32 mouse cellular contexts compared by ENCODE assay signal in genomic region chr15:31550381-31550780, GRCm38 (mm10). TPM values are rescaled to one million over a fixed set of nuclear protein-coding genes. Genes with fewer than 3 reads are reported as not detected.
"Had no signal": no experiment of that assay in that cellular context is flagged by ENCODE, and none has a peak within 500 bp of the region (broad histone marks: within the 10 kb centered on the region; RNA-seq: fewer than 3 reads in every experiment).

No protein-coding gene starts in this region.

- H3K4me2 ChIP-seq: limb, embryonic 12.5 days; limb, embryonic 13.5 days; limb, embryonic 15.5 days; liver, embryonic 12.5 days; liver, embryonic 13.5 days; liver, embryonic 15.5 days; lung, embryonic 14.5 days; lung, embryonic 15.5 days; midbrain, embryonic 12.5 days; midbrain, embryonic 13.5 days; midbrain, embryonic 15.5 days had no signal

- H3K4me1 ChIP-seq: limb, embryonic 13.5 days; limb, embryonic 15.5 days; lung, embryonic 15.5 days; midbrain, embryonic 10.5 days; midbrain, embryonic 12.5 days; midbrain, embryonic 13.5 days; midbrain, embryonic 15.5 days had no signal

- ATAC-seq: liver, embryonic 12.5 days; liver, postnatal 0 days; lung, postnatal 0 days; midbrain, embryonic 13.5 days; midbrain, embryonic 15.5 days; midbrain, embryonic 16.5 days had no signal

- H3K36me3 ChIP-seq: limb, embryonic 10.5 days; limb, embryonic 12.5 days; limb, embryonic 13.5 days; limb, embryonic 15.5 days; liver, embryonic 12.5 days; liver, embryonic 13.5 days; liver, embryonic 15.5 days; lung, embryonic 15.5 days; midbrain, embryonic 10.5 days; midbrain, embryonic 12.5 days; midbrain, embryonic 13.5 days; midbrain, embryonic 15.5 days had no signal

- H3K27ac ChIP-seq: left cerebral cortex, adult 2 months; limb, embryonic 10.5 days; limb, embryonic 12.5 days; limb, embryonic 13.5 days; limb, embryonic 15.5 days; liver, embryonic 12.5 days; liver, embryonic 13.5 days; liver, embryonic 14.5 days; liver, embryonic 15.5 days; lung, embryonic 15.5 days; macrophage; midbrain, embryonic 10.5 days; midbrain, embryonic 12.5 days; midbrain, embryonic 13.5 days; midbrain, embryonic 15.5 days had no signal

- H3K9ac ChIP-seq: limb, embryonic 12.5 days; limb, embryonic 13.5 days; limb, embryonic 15.5 days; liver, embryonic 12.5 days; liver, embryonic 13.5 days; liver, embryonic 14.5 days; liver, embryonic 15.5 days; liver, postnatal 0 days; lung, embryonic 14.5 days; lung, embryonic 15.5 days; midbrain, embryonic 12.5 days; midbrain, embryonic 13.5 days; midbrain, embryonic 15.5 days had no signal

- H3K4me3 ChIP-seq: left cerebral cortex, adult 2 months; limb, embryonic 10.5 days; limb, embryonic 12.5 days; limb, embryonic 13.5 days; limb, embryonic 15.5 days; liver, embryonic 12.5 days; liver, embryonic 13.5 days; liver, embryonic 15.5 days; lung, embryonic 15.5 days; megakaryocyte, embryonic 14.5 days; midbrain, embryonic 10.5 days; midbrain, embryonic 12.5 days; midbrain, embryonic 13.5 days; midbrain, embryonic 15.5 days; myocyte had no signal

- H3K9me3 ChIP-seq: limb, embryonic 10.5 days; limb, embryonic 12.5 days; limb, embryonic 13.5 days; limb, embryonic 15.5 days; liver, embryonic 12.5 days; liver, embryonic 13.5 days; liver, embryonic 15.5 days; lung, embryonic 15.5 days; megakaryocyte, embryonic 14.5 days; midbrain, embryonic 10.5 days; midbrain, embryonic 12.5 days; midbrain, embryonic 13.5 days; midbrain, embryonic 15.5 days had no signal

- DNase-seq: left cerebral cortex, postnatal 4 days; liver; liver, embryonic 13.5 days; liver, postnatal 0 days; lung, adult 18-20 months; lung, adult 2 months; lung, embryonic 14.5 days; lung, postnatal 10 days; lung, postnatal 14 days; lung, postnatal 36 days; lung, postnatal 4 days had no signal

- H3K27me3 ChIP-seq: limb, embryonic 12.5 days; limb, embryonic 13.5 days; limb, embryonic 15.5 days; liver, embryonic 12.5 days; liver, embryonic 13.5 days; liver, embryonic 15.5 days; lung, embryonic 15.5 days; megakaryocyte, embryonic 14.5 days; midbrain, embryonic 12.5 days; midbrain, embryonic 13.5 days; midbrain, embryonic 15.5 days had no signal

RNA-seq across cellular contexts. Expression of gene Cmbl, which starts 14.8 kb away (rescaled TPM):
- total RNA-seq: megakaryocyte progenitor cell, adult 5-6 weeks; megakaryocyte-erythroid progenitor cell, adult 5-6 weeks; monocyte, adult 5-6 weeks had no signal
